Mouse (Mus musculus) midbrain, embryonic 15.5 days (tissue): ENCODE measurements around the gene Sympk. TPM values are rescaled to one million over a fixed set of nuclear protein-coding genes. Genes with fewer than 3 reads are reported as not detected.

Experiments used
- ATAC-seq: fragments of 200-750 bp; cut with Nextera tagmentation; replicated peaks from 2 replicates; pipeline ENCODE4 v1.8.0; 2017; ENCODE audit warnings: moderate TSS enrichment
- H3K27ac ChIP-seq: fragments of 300-500 bp; sonication (generic); 2 replicates; pipeline ENCODE4 v1.5.1; 2015; ENCODE audit warnings: mild to moderate bottlenecking, inconsistent platforms
- H3K27me3 ChIP-seq: fragments of 300-500 bp; sonication (generic); replicated peaks from 2 replicates; pipeline ENCODE4 v1.6.1; 2015; ENCODE audit warnings: inconsistent platforms
- H3K36me3 ChIP-seq: fragments of 300-500 bp; sonication (generic); replicated peaks from 2 replicates; pipeline ENCODE4 v1.6.1; 2015; ENCODE audit warnings: inconsistent platforms
- H3K4me1 ChIP-seq: fragments of 300-500 bp; sonication (generic); 2 replicates; pipeline ENCODE4 v1.6.1; 2015; ENCODE audit warnings: inconsistent platforms
- H3K4me2 ChIP-seq: fragments of 300-500 bp; sonication (generic); 2 replicates; pipeline ENCODE4 v1.6.1; 2015; ENCODE audit warnings: inconsistent platforms, mild to moderate bottlenecking, moderate library complexity
- H3K4me3 ChIP-seq: fragments of 300-500 bp; sonication (generic); 2 replicates; pipeline ENCODE4 v1.5.1; 2015; ENCODE audit warnings: mild to moderate bottlenecking, inconsistent platforms
- H3K9ac ChIP-seq: fragments of 300-500 bp; sonication (generic); 2 replicates; pipeline ENCODE4 v1.6.1; 2015; ENCODE audit warnings: mild to moderate bottlenecking, inconsistent platforms
- H3K9me3 ChIP-seq: fragments of 300-500 bp; sonication (generic); 2 replicates; pipeline ENCODE4 v1.6.1; 2016; ENCODE audit warnings: inconsistent platforms
- WGBS: fragments of 180-500 bp; shearing (Covaris S2); methylation state at CpG from one replicate; pipeline ENCODE4 v1.1.7; 2015; ENCODE audit warnings: mixed read lengths; 5-methylcytosine and 5-hydroxymethylcytosine counted together
- polyA plus RNA-seq: library from polyadenylated mRNA; unstranded; fragments of >200 nt; fragmentation: Nextera tagmentation; extraction: Ambion mirVana; gene quantifications from 2 replicates; pipeline ENCODE4 v1.2.1, GENCODE M21; 2015

The Sympk gene
- polyA plus RNA-seq, result 30.6 and 32.7 TPM in 2 replicates

DNA sequence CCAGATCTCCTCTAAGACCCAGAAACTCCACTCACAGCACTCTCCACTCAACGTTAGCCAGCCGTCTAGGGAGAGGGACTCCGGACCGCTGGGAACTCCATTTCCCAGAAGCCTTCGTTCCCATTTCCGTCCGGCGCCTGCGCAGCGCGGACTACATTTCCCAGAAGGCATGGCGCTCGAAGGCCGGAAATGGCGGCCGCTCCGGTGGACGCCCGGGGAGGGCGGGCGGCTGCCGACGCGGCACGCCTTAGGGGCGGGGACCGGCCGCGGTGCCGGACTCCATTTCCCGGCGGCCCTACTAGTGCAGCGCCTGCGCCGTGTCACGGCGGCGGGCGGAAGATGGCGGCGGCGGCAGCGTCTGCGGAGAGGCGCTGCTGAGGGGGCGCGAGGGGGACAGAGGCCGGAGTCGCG, at the start of gene Sympk:
Gene Sympk, plus strand, starts transcription at position 282 of the 411 bp plus-strand sequence.
- peaks cover 37% of the 10 kb centered on the region for H3K27me3 ChIP-seq
- peaks cover 4% of the 10 kb centered on the region; the same call in 1 of the 2 replicates for H3K36me3 ChIP-seq
- WGBS, result 1% methylated on average over 34 of the region's 50 CpGs
- ATAC-seq, result peak; percentile 96
- peak within 1 kb of the TSS; percentile 66 for H3K27ac ChIP-seq
- peak within 1 kb of the TSS; percentile 61 for H3K4me2 ChIP-seq
- peak within 1 kb of the TSS; percentile 84 for H3K9ac ChIP-seq
- no peaks in the 10 kb centered on the region for H3K9me3 ChIP-seq
- H3K4me3 ChIP-seq, result peak within 1 kb of the TSS; percentile 83
- peaks cover 21% of the 10 kb centered on the region for H3K4me1 ChIP-seq

DNA sequence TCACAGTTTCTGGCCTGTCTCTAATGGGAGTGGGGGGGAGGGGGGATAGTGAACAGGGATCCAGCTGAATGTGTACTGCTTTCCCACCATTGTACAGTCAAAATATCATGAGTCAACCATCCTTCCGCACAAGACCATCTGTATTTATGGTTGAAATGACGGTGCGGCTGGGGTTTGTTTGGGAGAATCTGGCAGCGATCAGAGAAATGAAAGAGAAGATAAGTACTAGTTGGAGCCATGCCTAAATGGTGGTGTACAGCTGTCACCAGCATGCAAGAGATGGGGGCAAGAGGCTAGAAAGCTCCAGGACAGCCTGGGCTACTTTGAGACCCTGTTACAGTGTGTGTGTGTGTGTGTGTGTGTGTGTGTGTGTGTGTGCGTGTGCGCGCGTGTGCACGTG, 45.8 kb upstream of the Sympk start:
- Histone ChIP-seq H3K4me3 (no peak overlapping the region), H3K9ac (no peak overlapping the region), H3K4me1 (no peaks in the 10 kb centered on the region), H3K27ac (no peak overlapping the region), H3K27me3 (no peaks in the 10 kb centered on the region), H3K9me3 (no peaks in the 10 kb centered on the region), H3K36me3 (no peaks in the 10 kb centered on the region), H3K4me2 (no peak overlapping the region)
- ATAC-seq, result no peak
- 86% methylated on average over 9 of the region's 9 CpGs for WGBS

DNA sequence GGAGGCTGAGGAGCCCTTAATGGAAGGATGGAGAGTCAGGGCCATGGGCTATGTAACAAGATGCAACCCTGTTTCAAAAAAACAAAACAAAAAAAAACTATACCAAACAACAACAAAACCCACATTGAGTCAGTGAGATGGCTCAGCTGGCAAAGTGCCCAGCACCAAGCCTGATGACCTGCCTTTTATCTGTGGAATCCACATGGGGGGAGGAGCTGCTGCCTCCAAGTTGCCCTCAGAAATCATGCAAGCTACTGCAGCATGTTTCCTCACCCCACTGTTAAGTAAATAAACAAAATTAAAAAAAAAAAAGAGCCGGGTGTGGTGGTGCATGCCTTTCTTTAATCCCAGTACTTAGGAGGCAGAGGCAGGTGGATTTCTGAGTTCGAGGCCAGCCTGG, 37.7 kb upstream of the Sympk start:
- no peak overlapping the region for H3K4me2 ChIP-seq
- ATAC-seq, result no peak
- H3K9me3 ChIP-seq, result no peaks in the 10 kb centered on the region
- no peaks in the 10 kb centered on the region for H3K36me3 ChIP-seq
- peaks cover 9% of the 10 kb centered on the region for H3K4me1 ChIP-seq
- H3K27me3 ChIP-seq, result no peaks in the 10 kb centered on the region
- H3K9ac ChIP-seq, result no peak overlapping the region
- no peak overlapping the region for H3K4me3 ChIP-seq
- whole genome bisulfite sequencing, result 84% methylated on average over 2 of the region's 2 CpGs
- no peak overlapping the region for H3K27ac ChIP-seq

DNA sequence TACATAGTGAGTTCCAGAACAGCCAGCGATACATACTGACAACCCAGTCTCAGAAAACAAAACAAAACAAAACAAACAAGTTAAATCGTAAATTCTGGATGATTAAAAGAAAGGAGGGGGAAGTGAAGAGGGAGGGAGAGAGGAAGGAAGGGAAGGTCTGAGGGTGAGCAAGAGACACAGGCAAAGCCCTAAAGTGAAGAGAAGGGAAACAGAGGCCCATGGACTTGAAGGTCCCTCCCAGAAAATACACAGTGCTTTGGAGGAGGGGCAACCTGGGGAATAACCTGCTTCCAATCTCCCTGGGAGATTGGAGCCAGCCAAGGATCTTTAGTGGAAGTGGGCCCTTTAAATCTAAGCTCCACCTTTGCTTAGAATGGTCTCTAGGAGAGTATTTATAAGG, 37.1 kb upstream of the Sympk start, which contains the start of gene Nanos2:
Gene Nanos2, plus strand, starts transcription at position 301 of the 400 bp plus-strand sequence.
- no peaks in the 10 kb centered on the region for H3K36me3 ChIP-seq
- H3K9ac ChIP-seq, result no peak within 1 kb of the TSS
- ATAC-seq, result no peak
- no peaks in the 10 kb centered on the region for H3K27me3 ChIP-seq
- H3K9me3 ChIP-seq, result no peaks in the 10 kb centered on the region
- H3K4me1 ChIP-seq, result peaks cover 14% of the 10 kb centered on the region
- WGBS, result 73% methylated on average over 2 of the region's 2 CpGs
- H3K4me3 ChIP-seq, result no peak within 1 kb of the TSS
- H3K27ac ChIP-seq, result no peak within 1 kb of the TSS
- H3K4me2 ChIP-seq, result no peak within 1 kb of the TSS

DNA sequence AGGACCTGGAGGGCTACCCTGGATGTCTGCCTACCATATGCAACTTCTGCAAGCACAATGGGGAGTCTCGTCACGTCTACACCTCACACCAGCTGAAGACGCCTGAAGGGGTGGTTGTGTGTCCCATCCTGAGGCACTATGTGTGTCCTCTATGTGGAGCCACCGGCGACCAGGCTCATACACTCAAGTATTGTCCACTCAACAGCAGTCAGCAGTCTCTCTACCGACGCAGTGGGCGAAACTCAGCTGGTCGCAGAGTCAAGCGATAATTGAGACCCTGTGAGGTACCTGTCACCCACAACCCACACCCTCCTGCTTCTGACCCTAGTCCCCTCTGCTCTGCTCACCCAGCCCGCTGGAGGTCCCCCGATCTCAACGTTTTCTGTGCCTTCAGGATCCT, 36.4 kb upstream of the Sympk start:
- H3K9ac ChIP-seq, result no peak overlapping the region
- peaks cover 20% of the 10 kb centered on the region for H3K4me1 ChIP-seq
- H3K4me3 ChIP-seq, result no peak overlapping the region
- H3K9me3 ChIP-seq, result no peaks in the 10 kb centered on the region
- H3K36me3 ChIP-seq, result no peaks in the 10 kb centered on the region
- H3K27me3 ChIP-seq, result no peaks in the 10 kb centered on the region
- H3K4me2 ChIP-seq, result no peak overlapping the region
- 79% methylated on average over 13 of the region's 13 CpGs for WGBS
- no peak overlapping the region for H3K27ac ChIP-seq
- no peak for ATAC-seq

DNA sequence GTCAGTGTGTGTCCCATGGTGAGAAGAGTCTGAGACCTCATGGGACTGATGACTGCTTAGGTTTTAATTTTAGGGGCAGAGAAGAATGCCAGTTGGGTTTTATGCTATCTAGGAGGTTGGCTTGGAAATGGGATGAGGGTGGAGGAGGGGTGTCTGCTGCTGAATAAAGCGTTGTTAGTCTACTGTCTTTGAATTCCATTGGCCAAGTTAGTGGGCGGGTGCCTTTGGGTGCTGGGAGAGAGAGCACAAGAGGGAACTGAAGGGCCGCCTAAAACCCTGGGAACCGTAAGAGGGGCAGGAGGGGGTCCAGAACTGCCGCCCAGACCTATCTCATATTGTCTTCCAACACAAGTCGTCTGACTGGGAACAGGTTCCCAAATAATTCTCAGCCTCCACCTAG, 35.4 kb upstream of the Sympk start:
- Histone ChIP-seq H3K4me3 (no peak overlapping the region), H3K9ac (no peak overlapping the region), H3K4me2 (no peak overlapping the region), H3K9me3 (no peaks in the 10 kb centered on the region), H3K27me3 (no peaks in the 10 kb centered on the region), H3K36me3 (no peaks in the 10 kb centered on the region), H3K27ac (no peak overlapping the region), H3K4me1 (peaks cover 31% of the 10 kb centered on the region)
- ATAC-seq, result no peak
- 78% methylated on average over 6 of the region's 6 CpGs for WGBS

GRCm38 (mm10) chr7:18989995-18990394, 34.2 kb upstream of the Sympk start:
- H3K4me3 ChIP-seq, result peak overlapping the region; percentile 61
- H3K9me3 ChIP-seq, result no peaks in the 10 kb centered on the region
- peak overlapping the region; percentile 91 for H3K4me2 ChIP-seq
- H3K27ac ChIP-seq, result peak overlapping the region; percentile 87
- ATAC-seq, result peak; percentile 24; the same call in 1 of the 2 replicates
- 5% methylated on average over 5 of the region's 5 CpGs for WGBS
- H3K9ac ChIP-seq, result peak overlapping the region; percentile 21
- H3K36me3 ChIP-seq, result no peaks in the 10 kb centered on the region
- peaks cover 42% of the 10 kb centered on the region for H3K4me1 ChIP-seq
- H3K27me3 ChIP-seq, result no peaks in the 10 kb centered on the region

- Histone ChIP-seq H3K4me1 (peaks cover 46% of the 10 kb centered on the region), H3K4me2 (peak within 1 kb of the TSS; percentile 91), H3K4me3 (peak within 1 kb of the TSS; percentile 61), H3K27me3 (no peaks in the 10 kb centered on the region), H3K36me3 (no peaks in the 10 kb centered on the region), H3K27ac (peak within 1 kb of the TSS; percentile 87), H3K9me3 (no peaks in the 10 kb centered on the region), H3K9ac (peak within 1 kb of the TSS; percentile 73)
- peak; percentile 93 for ATAC-seq
- under 1% methylated on average over 37 of the region's 37 CpGs for WGBS
Measured at GRCm38 (mm10) chr7:18990601-18991295, 33.4 kb upstream of the Sympk start, which contains the start of gene Mypop. Gene Mypop, plus strand, starts transcription at chr7:18991245.

DNA sequence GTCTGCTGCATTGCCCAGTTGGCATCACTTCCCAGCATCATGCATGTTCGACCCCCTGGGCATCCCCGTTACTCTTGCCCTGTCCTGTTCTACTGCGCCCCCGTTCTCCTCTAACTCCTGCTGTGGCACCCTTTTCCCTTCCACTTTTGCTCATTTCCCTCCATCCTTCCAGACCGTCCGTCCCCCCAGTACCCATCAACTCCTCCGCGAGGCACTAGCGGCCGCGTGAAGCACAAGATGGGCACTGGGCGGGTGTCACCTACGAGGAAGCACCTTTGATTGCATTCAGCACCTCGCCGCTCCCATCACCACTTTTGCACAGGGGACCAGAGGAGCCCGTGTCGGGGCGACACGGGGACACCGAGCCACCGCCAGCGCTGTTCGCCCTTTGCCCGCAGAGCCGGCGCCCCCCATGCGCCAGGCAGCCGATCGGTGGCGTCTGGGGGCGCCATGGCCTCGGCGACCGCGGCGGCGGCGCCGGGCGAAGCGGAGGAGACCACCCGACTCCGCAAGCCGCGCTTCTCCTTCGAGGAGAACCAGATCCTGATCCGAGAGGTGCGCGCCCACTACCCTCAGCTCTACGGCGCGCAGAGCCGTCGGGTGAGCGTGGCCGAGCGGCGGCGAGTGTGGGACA, 32.4 kb upstream of the Sympk start:
- Histone ChIP-seq H3K9me3 (no peaks in the 10 kb centered on the region), H3K36me3 (no peaks in the 10 kb centered on the region), H3K27ac (peak overlapping the region; percentile 87), H3K27me3 (no peaks in the 10 kb centered on the region), H3K9ac (peak overlapping the region; percentile 73), H3K4me2 (peak overlapping the region; percentile 91), H3K4me1 (peaks cover 46% of the 10 kb centered on the region), H3K4me3 (peak overlapping the region; percentile 61)
- WGBS, result under 1% methylated on average over 59 of the region's 59 CpGs
- ATAC-seq, result peak; percentile 25; the same call in 1 of the 2 replicates

DNA sequence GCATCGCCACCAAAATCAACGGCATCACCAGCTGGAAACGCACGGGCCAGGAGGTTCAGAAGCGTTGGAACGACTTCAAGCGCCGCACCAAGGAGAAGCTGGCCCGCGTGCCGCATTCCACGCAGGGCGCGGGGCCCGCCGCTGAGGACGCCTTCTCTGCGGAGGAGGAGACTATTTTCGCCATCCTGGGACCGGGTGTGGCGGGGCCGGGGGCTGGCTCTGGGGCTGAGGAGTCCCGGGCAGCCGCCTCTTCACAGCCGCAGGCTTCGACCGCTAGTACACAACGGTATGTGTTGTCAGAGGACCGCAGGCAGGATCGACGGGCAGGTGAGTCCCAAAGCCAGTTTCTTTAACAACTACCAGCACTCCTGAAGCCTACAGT, 31.9 kb upstream of the Sympk start:
- H3K4me1 ChIP-seq, result peaks cover 46% of the 10 kb centered on the region
- no peaks in the 10 kb centered on the region for H3K9me3 ChIP-seq
- H3K9ac ChIP-seq, result peak overlapping the region; percentile 73
- ATAC-seq, result no peak
- no peaks in the 10 kb centered on the region for H3K36me3 ChIP-seq
- peak overlapping the region; percentile 87; the same call in 1 of the 2 replicates for H3K27ac ChIP-seq
- H3K4me2 ChIP-seq, result peak overlapping the region; percentile 91
- 4% methylated on average over 31 of the region's 31 CpGs for WGBS
- peak overlapping the region; percentile 61 for H3K4me3 ChIP-seq
- no peaks in the 10 kb centered on the region for H3K27me3 ChIP-seq

DNA sequence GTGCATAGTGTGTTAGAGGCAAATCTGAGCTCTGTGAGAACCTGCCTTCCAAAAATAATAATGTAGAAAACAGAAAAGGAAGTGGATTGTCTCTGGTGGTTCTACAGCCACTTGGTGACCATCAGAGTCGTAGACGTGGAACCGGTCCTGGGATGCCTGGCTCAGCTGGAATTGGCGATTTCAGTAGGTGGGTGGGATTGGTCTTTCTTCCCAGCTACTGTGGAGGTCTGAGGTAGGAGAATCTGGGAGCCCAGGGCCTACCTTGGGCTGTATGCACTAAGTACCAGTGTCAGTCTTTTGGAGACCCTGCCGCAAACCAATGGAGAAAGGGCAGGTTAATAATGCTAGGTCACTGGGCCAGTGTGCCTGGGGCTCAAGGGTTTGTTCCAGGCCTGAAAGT, 31.1 kb upstream of the Sympk start:
- Histone ChIP-seq H3K9ac (0 out of 2 replicates have a peak overlapping the region, but pooled peaks have one; percentile 21), H3K36me3 (no peaks in the 10 kb centered on the region), H3K27ac (no peak overlapping the region), H3K9me3 (no peaks in the 10 kb centered on the region), H3K4me1 (peaks cover 46% of the 10 kb centered on the region), H3K27me3 (no peaks in the 10 kb centered on the region), H3K4me2 (peak overlapping the region; percentile 91), H3K4me3 (peak overlapping the region; percentile 61)
- 89% methylated on average over 5 of the region's 5 CpGs for WGBS
- no peak for ATAC-seq

- H3K27ac ChIP-seq, result no peak overlapping the region
- WGBS, result 30% methylated on average over 9 of the region's 9 CpGs
- no peaks in the 10 kb centered on the region for H3K27me3 ChIP-seq
- H3K4me3 ChIP-seq, result no peak overlapping the region
- H3K36me3 ChIP-seq, result no peaks in the 10 kb centered on the region
- H3K4me2 ChIP-seq, result no peak overlapping the region
- H3K9ac ChIP-seq, result no peak overlapping the region
- H3K4me1 ChIP-seq, result peaks cover 30% of the 10 kb centered on the region
- H3K9me3 ChIP-seq, result no peaks in the 10 kb centered on the region
- ATAC-seq, result no peak
Measured at GRCm38 (mm10) chr7:18998835-18999234, 25.3 kb upstream of the Sympk start.
